Mouse (Mus musculus) lung, postnatal 25 days (tissue): Measurements from ENCODE around the gene Hist1h2af.
"Not testable (repeated sequence)": the region's sequence is repeated elsewhere in the genome, so short reads cannot be mapped to it uniquely, and the experiment has no call there.

ENCODE experiments used
- DNase-seq: peaks from one replicate; pipeline ENCODE4 v3.0.0; 2022; ENCODE audit warnings: low spot score

Hist1h2af gene

DNA sequence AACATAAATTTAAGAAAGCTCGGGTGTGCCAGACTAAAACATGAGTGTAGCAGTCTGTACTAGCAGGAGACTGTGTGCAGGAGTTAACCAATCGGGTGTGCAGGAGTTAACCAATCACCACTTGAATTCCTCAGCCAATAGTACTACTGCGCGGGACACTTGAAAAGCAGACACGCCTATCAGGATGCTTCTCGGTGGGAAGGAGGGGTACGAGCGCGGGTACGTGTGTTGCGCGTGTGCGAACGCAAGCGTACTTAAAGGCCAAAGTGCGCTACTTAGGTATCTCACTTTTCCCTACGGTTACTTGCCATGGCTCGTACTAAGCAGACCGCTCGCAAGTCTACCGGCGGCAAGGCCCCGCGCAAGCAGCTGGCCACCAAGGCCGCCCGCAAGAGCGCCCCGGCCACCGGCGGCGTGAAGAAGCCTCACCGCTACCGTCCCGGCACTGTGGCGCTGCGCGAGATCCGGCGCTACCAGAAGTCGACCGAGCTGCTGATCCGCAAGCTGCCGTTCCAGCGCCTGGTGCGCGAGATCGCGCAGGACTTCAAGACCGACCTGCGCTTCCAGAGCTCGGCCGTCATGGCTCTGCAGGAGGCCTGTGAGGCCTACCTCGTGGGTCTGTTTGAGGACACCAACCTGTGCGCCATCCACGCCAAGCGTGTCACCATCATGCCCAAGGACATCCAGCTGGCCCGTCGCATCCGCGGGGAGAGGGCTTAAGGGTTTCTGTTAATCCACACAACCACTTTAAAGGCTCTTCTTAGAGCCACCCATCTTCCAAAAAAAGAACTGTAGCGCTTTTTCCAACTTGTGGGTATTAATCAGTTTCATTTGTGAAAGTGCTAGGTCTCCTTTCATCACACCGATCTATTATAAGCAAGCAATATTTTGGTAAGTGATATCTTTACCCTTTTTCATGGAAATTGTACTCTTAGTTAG lies 1.7 kb downstream of the Hist1h2af start, which contains the start of gene Hist1h3g:
Gene Hist1h3g, plus strand, starts transcription at position 286 of the 939 bp plus-strand sequence.
- DNase-seq: peak; percentile 91

GRCm38 (mm10) chr13:23536076-23536822 lies 2.5 kb downstream of the Hist1h2af start:
- DNase-seq: no peak

- no peak for DNase-seq
These were observed 3.5 kb downstream of the Hist1h2af start for GRCm38 (mm10) chr13:23537006-23537710.

GRCm38 (mm10) chr13:23538249-23538648 lies 4.5 kb downstream of the Hist1h2af start:
- no peak for DNase-seq

GRCm38 (mm10) chr13:23539821-23540220 lies 6.1 kb downstream of the Hist1h2af start:
- DNase-seq: not testable (repeated sequence)

DNA sequence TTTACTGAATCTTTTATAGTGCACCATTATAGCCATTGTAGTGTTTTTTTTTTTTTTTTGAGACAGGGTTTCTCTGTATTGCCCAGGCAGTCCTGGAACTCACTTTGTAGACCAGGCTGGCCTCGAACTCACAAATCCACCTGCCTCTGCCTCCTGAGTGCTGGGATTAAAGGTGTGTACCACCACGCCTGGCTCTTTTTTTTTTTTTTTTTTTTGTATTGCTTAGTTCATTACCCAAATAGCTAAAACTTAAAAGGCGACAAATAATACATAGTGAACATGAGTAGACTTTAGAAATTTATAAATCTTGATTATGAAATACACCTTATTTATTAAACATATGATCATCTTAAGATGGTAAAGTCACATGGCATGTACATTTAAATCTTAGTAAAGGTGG lies 7.8 kb downstream of the Hist1h2af start:
- DNase-seq: no peak

GRCm38 (mm10) chr13:23542225-23542980 lies 8.7 kb downstream of the Hist1h2af start:
- DNase-seq: not testable (repeated sequence)

DNA sequence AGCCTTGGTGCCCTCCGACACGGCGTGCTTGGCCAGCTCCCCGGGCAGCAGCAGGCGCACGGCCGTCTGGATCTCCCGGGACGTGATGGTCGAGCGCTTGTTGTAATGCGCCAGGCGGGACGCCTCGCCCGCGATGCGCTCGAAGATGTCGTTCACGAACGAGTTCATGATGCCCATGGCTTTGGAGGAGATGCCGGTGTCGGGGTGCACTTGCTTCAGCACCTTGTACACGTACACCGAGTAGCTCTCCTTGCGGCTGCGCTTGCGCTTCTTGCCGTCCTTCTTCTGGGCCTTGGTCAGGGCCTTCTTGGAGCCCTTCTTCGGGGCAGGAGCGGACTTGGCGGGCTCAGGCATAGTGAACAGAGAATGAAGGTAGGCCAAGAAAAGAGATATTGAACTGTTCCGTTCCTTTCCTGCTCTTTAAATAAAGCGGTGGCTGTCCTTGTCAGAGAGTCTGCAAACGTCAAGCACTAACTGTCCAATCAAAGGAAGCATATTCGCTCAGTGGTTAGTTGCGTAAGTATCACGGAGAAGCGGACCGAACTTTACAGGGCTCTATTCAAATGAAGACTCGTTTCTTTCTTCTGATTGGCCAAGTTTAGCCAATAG lies 9.4 kb downstream of the Hist1h2af start, which contains the start of gene Hist1h2bh:
Gene Hist1h2bh, minus strand, starts transcription at position 394 of the 609 bp plus-strand sequence.
- DNase-seq: peak; percentile 93

- DNase-seq: peak; percentile 95
These were observed 10.5 kb downstream of the Hist1h2af start, which contains the start of gene Hist1h3f for GRCm38 (mm10) chr13:23543965-23544786. TSS of gene Hist1h3f (plus strand) at chr13:23544052.

- not testable (repeated sequence) for DNase-seq
These were observed 11.0 kb downstream of the Hist1h2af start for GRCm38 (mm10) chr13:23544787-23545120.

DNA sequence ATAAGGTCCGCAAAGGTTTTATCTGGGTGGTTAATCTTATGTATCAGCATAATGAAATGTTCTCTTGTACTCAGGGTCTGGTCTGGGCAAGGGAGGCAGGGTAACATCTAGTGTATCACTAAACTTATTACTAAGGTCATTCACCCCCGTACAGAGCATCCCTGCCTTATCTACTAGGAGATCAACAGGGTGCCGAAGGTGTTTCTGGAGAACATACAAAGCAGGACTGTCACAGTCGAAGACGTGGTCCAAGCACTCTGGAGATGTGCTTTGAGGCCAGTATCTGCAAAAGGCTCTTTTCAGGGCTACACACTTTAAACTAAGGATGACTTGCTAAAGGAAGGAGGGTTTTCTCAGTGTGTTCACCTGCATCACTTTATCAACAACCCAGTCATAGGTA lies 13.0 kb downstream of the Hist1h2af start:
- DNase-seq: no peak

DNA sequence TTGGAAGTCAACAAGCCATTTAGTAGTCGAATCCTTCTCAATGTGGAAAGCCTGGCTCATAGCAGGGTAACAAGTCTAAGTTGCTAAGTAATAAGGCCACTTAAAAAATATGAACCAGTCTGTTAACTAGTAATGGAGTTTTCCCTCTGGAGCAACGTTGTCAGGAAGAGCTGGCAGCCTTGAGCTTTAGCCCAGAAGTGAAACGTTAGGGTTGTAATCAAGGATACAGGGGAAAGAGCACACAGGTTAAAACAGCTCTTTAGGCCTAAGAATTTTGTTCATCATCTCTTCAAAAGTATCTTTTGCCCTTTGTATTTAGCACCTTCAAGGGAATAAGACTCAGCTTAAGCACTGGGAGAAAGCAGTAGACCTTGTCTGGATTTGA lies 17.0 kb downstream of the Hist1h2af start:
- no peak for DNase-seq

DNA sequence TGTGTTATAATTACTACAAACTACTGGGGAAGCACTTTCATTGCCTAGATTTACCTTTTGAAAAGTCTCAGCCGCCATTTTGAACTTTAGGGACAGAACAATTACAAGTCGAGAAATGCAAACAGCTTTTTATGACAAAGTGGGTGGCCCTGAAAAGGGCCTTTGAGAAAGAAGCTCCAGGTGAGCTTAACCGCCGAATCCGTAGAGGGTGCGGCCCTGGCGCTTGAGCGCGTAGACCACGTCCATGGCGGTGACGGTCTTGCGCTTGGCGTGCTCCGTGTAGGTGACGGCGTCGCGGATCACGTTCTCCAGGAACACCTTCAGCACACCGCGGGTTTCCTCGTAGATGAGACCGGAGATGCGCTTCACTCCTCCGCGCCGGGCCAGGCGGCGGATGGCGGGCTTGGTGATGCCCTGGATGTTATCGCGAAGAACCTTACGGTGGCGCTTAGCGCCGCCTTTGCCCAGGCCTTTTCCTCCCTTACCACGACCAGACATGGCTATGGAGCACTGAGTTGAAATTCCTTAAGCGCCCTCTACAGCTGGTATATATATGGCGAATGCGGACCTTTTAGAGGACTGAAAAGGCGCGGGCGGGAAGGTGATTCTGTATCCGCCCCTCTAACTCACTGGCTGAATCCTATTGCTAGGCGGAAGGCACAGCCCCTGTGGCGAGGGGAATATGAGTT lies 17.6 kb downstream of the Hist1h2af start, which contains the start of gene Hist1h4f:
Gene Hist1h4f, minus strand, starts transcription at position 503 of the 689 bp plus-strand sequence.
- peak; percentile 89 for DNase-seq

DNA sequence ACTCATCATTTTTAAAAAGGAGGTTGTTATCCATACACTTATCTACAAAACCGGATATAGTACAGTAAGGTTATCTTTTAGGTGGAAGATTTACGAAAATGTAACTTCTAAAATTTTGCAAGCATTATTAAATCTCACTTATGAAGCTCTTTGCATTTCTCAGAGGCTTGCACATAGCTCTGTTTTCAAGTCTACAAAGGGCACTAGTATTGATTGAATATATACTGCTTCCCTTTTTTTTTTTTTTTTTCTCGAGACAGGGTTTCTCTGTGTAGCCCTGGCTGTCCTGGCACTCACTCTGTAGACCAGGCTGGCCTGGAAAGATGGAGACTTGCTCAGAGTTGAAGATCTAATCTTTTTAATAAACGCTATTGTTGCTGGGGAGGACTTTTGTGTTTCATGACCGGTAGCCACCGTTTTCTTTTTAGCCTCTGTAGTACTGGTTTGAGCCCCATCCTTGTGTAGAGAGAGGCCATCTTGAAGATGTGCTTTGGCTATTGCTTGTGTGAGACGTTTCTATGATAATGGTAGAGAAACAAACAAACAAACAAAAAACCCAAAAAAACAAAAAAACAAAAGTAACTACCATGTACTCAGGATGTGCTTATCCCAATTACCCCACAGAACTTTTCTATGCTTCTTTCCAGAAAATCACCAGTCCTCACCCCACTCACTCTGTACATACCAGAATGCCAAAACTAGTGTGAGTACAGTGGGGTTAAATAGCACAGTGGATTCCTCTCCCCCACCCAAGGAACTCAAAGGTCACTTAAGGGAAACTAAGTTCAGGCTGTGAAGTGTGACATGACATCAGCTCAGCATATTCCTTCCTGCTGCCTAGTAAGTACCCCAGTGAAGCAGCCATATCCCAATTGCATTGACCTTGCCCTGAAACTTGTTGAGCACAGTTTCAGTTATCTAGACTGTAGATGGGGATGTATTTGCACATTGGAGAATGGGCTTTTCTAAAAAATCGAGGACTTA lies 18.5 kb downstream of the Hist1h2af start:
- DNase-seq: no peak

- no peak for DNase-seq
These were observed 19.3 kb downstream of the Hist1h2af start, which contains the start of gene Hist1h1d for GRCm38 (mm10) chr13:23552962-23553361. TSS of gene Hist1h1d (plus strand) at chr13:23553262.

DNA sequence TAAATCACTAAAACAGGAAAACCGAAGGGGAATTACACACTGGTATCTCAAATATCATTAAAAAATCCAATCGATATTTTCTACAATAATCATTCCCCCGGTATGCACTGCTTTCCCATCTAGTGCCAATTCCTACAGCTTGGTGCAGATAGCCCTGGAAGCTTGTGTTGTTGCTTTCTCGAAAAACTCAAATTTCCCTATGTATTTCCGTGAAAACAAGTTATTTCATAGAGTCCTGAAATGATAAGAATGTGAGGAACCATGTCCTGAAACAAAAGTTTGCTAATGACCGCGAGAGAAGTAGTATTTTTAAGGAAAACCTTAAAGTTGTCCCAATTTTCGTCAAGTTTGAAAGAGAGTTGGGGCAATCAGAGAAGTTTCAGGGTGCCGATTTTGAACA lies 20.7 kb downstream of the Hist1h2af start:
- no peak for DNase-seq

DNA sequence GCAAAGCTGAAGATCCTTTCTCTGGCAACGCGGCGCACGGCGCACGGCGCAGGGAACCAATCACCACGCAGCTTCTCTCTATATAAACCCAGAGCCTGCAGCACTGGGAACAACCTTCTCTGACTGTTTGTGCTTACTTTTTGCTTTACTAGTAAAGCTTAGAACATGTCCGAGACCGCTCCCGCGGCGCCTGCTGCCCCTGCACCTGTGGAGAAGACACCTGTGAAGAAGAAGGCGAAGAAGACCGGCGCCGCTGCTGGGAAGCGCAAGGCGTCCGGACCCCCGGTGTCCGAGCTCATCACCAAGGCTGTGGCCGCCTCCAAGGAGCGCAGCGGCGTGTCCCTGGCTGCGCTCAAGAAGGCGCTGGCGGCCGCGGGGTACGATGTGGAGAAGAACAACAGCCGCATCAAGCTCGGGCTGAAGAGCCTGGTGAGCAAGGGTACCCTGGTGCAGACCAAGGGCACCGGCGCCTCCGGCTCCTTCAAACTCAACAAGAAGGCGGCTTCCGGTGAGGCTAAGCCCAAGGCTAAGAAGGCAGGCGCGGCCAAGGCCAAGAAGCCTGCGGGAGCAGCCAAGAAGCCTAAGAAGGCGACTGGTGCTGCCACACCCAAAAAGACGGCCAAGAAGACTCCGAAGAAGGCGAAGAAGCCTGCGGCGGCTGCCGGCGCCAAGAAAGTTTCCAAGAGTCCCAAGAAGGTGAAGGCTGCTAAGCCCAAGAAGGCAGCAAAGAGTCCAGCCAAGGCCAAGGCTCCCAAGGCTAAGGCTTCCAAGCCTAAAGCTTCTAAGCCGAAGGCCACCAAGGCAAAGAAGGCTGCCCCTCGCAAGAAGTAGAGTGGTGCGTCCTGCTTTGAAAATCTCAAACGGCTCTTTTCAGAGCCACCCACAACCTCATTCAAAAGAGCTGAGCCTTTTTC lies 21.5 kb downstream of the Hist1h2af start:
- peak; percentile 80 for DNase-seq
